Mouse (Mus musculus): Measurements from ENCODE around the gene Adar.

Gene Adar

GRCm38 (mm10) chr3:89732091-89732490, 17.3 kb downstream of the Adar start:
- DNase-seq = no peak

- no peak for DNase-seq
These were observed 23.7 kb downstream of the Adar start for GRCm38 (mm10) chr3:89738509-89738908.

- no peak for DNase-seq
These were observed 37.5 kb downstream of the Adar start for GRCm38 (mm10) chr3:89752307-89752706.

GRCm38 (mm10) chr3:89755283-89755682, 40.5 kb downstream of the Adar start:
- DNase-seq = no peak

GRCm38 (mm10) chr3:89757851-89758250, 43.0 kb downstream of the Adar start:
- no peak for DNase-seq

GRCm38 (mm10) chr3:89759786-89760185, 45.0 kb downstream of the Adar start:
- no peak for DNase-seq

- peak; percentile 91 for DNase-seq
These were observed 49.4 kb downstream of the Adar start, which contains the start of gene Chrnb2 for GRCm38 (mm10) chr3:89764119-89764724. Gene Chrnb2 (minus strand): TSS chr3:89764632.

- DNase-seq = no peak
These were observed 54.8 kb downstream of the Adar start for GRCm38 (mm10) chr3:89769584-89769983.

- no peak for DNase-seq
These were observed 55.7 kb downstream of the Adar start for GRCm38 (mm10) chr3:89770425-89771002.

GRCm38 (mm10) chr3:89772588-89772967, 57.8 kb downstream of the Adar start:
- DNase-seq = peak; percentile 86

GRCm38 (mm10) chr3:89772968-89773709, 58.3 kb downstream of the Adar start, which contains the start of gene Ube2q1:
Gene Ube2q1 (plus strand): TSS chr3:89773616.
- peak; percentile 94 for DNase-seq

GRCm38 (mm10) chr3:89773740-89774211, 59.0 kb downstream of the Adar start:
- peak; percentile 35 for DNase-seq

GRCm38 (mm10) chr3:89774236-89774960, 59.6 kb downstream of the Adar start:
- no peak for DNase-seq

GRCm38 (mm10) chr3:89776001-89776400, 61.2 kb downstream of the Adar start:
- no peak for DNase-seq

GRCm38 (mm10) chr3:89780102-89780501, 65.3 kb downstream of the Adar start:
- no peak for DNase-seq

- no peak for DNase-seq
These were observed 66.8 kb downstream of the Adar start for GRCm38 (mm10) chr3:89781640-89782039.

GRCm38 (mm10) chr3:89784991-89785753, 70.3 kb downstream of the Adar start:
- DNase-seq = peak; percentile 74

- DNase-seq = no peak
These were observed 71.5 kb downstream of the Adar start for GRCm38 (mm10) chr3:89786275-89786674.

- DNase-seq = no peak
These were observed 74.0 kb downstream of the Adar start for GRCm38 (mm10) chr3:89788680-89789352.

GRCm38 (mm10) chr3:89794616-89795015, 79.8 kb downstream of the Adar start:
- no peak for DNase-seq

- no peak for DNase-seq
These were observed 80.9 kb downstream of the Adar start for GRCm38 (mm10) chr3:89795746-89796145.

- no peak for DNase-seq
These were observed 81.5 kb downstream of the Adar start for GRCm38 (mm10) chr3:89796358-89796757.
